In the genomic region with DNA sequence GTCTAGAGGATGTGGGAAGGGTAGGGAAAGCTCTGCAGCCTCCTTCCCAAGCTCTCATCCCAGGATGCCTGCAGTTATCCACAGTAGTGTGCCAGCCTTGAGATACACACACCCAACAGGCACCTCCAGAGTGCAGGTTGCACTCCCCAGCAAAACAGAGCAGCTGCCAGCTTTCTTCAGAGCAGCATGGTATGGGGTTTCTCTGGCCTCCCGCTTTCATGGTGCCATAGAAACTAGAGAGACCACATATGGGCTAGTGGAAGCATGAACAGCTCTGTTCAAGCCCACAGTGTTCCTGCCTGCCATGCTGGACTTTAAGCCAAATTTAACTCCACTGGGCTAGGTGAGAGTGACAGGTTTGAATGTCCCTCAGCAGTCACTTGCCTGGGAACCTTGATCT, we compare ENCODE assay signal across 33 mouse cellular contexts. TPM values are rescaled to one million over a fixed set of nuclear protein-coding genes. Genes with fewer than 3 reads are reported as not detected.
A peak's percentile ranks its signal among the peaks of the same experiment; 100 is the strongest.
DNase-seq lines count a peak whose midpoint lies in the region; ATAC-seq and TF ChIP-seq lines count a peak whose summit lies in the region.
"Had no signal": no experiment of that assay in that cellular context is flagged by ENCODE, and none has a peak within 500 bp of the region (broad histone marks: within the 10 kb centered on the region; RNA-seq: fewer than 3 reads in every experiment).

No protein-coding gene starts in this region.

- H3K4me1 ChIP-seq in forebrain, postnatal 0 days (ENCODE audit: insufficient read depth), result peaks cover 10% of the 10 kb centered on the region
- peaks cover 24% of the 10 kb centered on the region for H3K4me1 ChIP-seq in forebrain, embryonic 16.5 days (replicated peaks; ENCODE audit: control insufficient read depth, insufficient read depth, low read length)
- no peaks in the 10 kb centered on the region for H3K4me1 ChIP-seq in intestine, embryonic 15.5 days (replicated peaks)
- peaks cover 16% of the 10 kb centered on the region for H3K4me1 ChIP-seq in neural tube, embryonic 15.5 days
- H3K4me1 ChIP-seq in liver, embryonic 11.5 days (replicated peaks; ENCODE audit: control insufficient read depth, insufficient read depth, low read length), result no peaks in the 10 kb centered on the region
- H3K4me1 ChIP-seq: limb, embryonic 15.5 days; liver, embryonic 15.5 days; lung, embryonic 15.5 days had no signal

- H3K9me3 ChIP-seq in forebrain, postnatal 0 days (ENCODE audit: low read length), result no peaks in the 10 kb centered on the region
- H3K9me3 ChIP-seq in forebrain, embryonic 16.5 days (ENCODE audit: control insufficient read depth, low read length), result no peaks in the 10 kb centered on the region
- H3K9me3 ChIP-seq in intestine, embryonic 15.5 days, result no peaks in the 10 kb centered on the region
- no peaks in the 10 kb centered on the region for H3K9me3 ChIP-seq in neural tube, embryonic 15.5 days (replicated peaks)
- H3K9me3 ChIP-seq in liver, embryonic 11.5 days (ENCODE audit: control insufficient read depth, low read length), result no peaks in the 10 kb centered on the region
- H3K9me3 ChIP-seq: embryonic facial prominence, embryonic 13.5 days; heart, embryonic 10.5 days; limb, embryonic 15.5 days; liver, embryonic 15.5 days; lung, embryonic 15.5 days had no signal

- H3K36me3 ChIP-seq in forebrain, postnatal 0 days (ENCODE audit: insufficient read depth), result peaks cover 14% of the 10 kb centered on the region
- peaks cover 9% of the 10 kb centered on the region; the same call in 1 of the 2 replicates for H3K36me3 ChIP-seq in forebrain, embryonic 16.5 days (ENCODE audit: control insufficient read depth, insufficient read depth)
- no peaks in the 10 kb centered on the region for H3K36me3 ChIP-seq in intestine, embryonic 15.5 days
- H3K36me3 ChIP-seq in neural tube, embryonic 15.5 days, result peaks cover 16% of the 10 kb centered on the region; the same call in 1 of the 2 replicates
- H3K36me3 ChIP-seq in liver, embryonic 11.5 days (ENCODE audit: control insufficient read depth, insufficient read depth, low read length), result no peaks in the 10 kb centered on the region
- H3K36me3 ChIP-seq: embryonic facial prominence, embryonic 13.5 days; heart, embryonic 10.5 days; limb, embryonic 15.5 days; liver, embryonic 15.5 days; lung, embryonic 15.5 days had no signal

- WGBS in forebrain, postnatal 0 days, result 72% methylated on average over 1 of the region's 1 CpGs
- 59% methylated on average over 1 of the region's 1 CpGs for WGBS in forebrain, embryonic 16.5 days
- WGBS in intestine, embryonic 15.5 days, result 100% methylated on average over 1 of the region's 1 CpGs
- WGBS in neural tube, embryonic 15.5 days, result 88% methylated on average over 1 of the region's 1 CpGs
- whole genome bisulfite sequencing in liver, embryonic 11.5 days, result 95% methylated on average over 1 of the region's 1 CpGs

- H3K4me3 ChIP-seq in forebrain, postnatal 0 days (ENCODE audit: low read depth, low read length), result no peak overlapping the region
- no peak overlapping the region for H3K4me3 ChIP-seq in forebrain, embryonic 16.5 days (replicated peaks; ENCODE audit: low read length)
- H3K4me3 ChIP-seq in layer of hippocampus, adult 2 months, result no peak overlapping the region
- H3K4me3 ChIP-seq in intestine, embryonic 15.5 days (replicated peaks), result no peak overlapping the region
- H3K4me3 ChIP-seq in neural tube, embryonic 15.5 days (replicated peaks), result no peak overlapping the region
- no peak overlapping the region for H3K4me3 ChIP-seq in liver, embryonic 11.5 days (ENCODE audit: low read depth, low read length)
- H3K4me3 ChIP-seq: embryonic facial prominence, embryonic 13.5 days; erythroblast, embryonic 14.5 days; gastrocnemius, adult 2 months; heart, embryonic 10.5 days; limb, embryonic 15.5 days; liver, embryonic 15.5 days; lung, embryonic 15.5 days had no signal

- DNase-seq in forebrain, postnatal 0 days, result no peak
- DNase-seq in layer of hippocampus, adult 2 months (ENCODE audit: low spot score in 2 of 2), result no peak
- no peak for DNase-seq in layer of hippocampus, adult 8-10 months (ENCODE audit: low spot score in 2 of 2)
- DNase-seq in liver, embryonic 11.5 days (ENCODE audit: low spot score), result no peak
- DNase-seq: adrenal gland, adult 2 months; cerebellum, adult 11 months; cerebellum, postnatal 36 days; embryo, embryonic 11 days; gastrocnemius, adult 2 months; heart, postnatal 4 days; kidney, adult 8-10 months; lung, postnatal 4 days; retina, postnatal 1 day; spleen, adult 18-20 months; thymus, adult 2 months had no signal

- H3K27ac ChIP-seq in forebrain, postnatal 0 days (ENCODE audit: low read depth, low read length), result peak overlapping the region; percentile 35
- no peak overlapping the region for H3K27ac ChIP-seq in forebrain, embryonic 16.5 days (ENCODE audit: low read length)
- H3K27ac ChIP-seq in layer of hippocampus, adult 2 months, result peak overlapping the region; percentile 18; the same call in 1 of the 2 replicates
- H3K27ac ChIP-seq in intestine, embryonic 15.5 days, result 0 out of 2 replicates have a peak overlapping the region, but pooled peaks have one; percentile 54
- peak overlapping the region; percentile 29; the same call in 1 of the 2 replicates for H3K27ac ChIP-seq in neural tube, embryonic 15.5 days (replicated peaks)
- H3K27ac ChIP-seq in liver, embryonic 11.5 days (ENCODE audit: low read depth, low read length), result no peak overlapping the region
- H3K27ac ChIP-seq: embryonic facial prominence, embryonic 13.5 days; gastrocnemius, adult 2 months; heart, embryonic 10.5 days; limb, embryonic 15.5 days; liver, embryonic 15.5 days; lung, embryonic 15.5 days had no signal

- no peak overlapping the region for H3K4me2 ChIP-seq in forebrain, postnatal 0 days (ENCODE audit: low read depth)
- H3K4me2 ChIP-seq in forebrain, embryonic 16.5 days (ENCODE audit: low read length), result no peak overlapping the region
- H3K4me2 ChIP-seq in intestine, embryonic 15.5 days (replicated peaks), result no peak overlapping the region
- no peak overlapping the region for H3K4me2 ChIP-seq in neural tube, embryonic 15.5 days
- H3K4me2 ChIP-seq in liver, embryonic 11.5 days, result no peak overlapping the region
- H3K4me2 ChIP-seq: embryonic facial prominence, embryonic 13.5 days; limb, embryonic 15.5 days; liver, embryonic 15.5 days; lung, embryonic 15.5 days had no signal

- H3K27me3 ChIP-seq in forebrain, postnatal 0 days (ENCODE audit: insufficient read depth, low read length), result no peaks in the 10 kb centered on the region
- no peaks in the 10 kb centered on the region for H3K27me3 ChIP-seq in forebrain, embryonic 16.5 days (replicated peaks; ENCODE audit: control insufficient read depth, insufficient read depth, low read length)
- no peaks in the 10 kb centered on the region for H3K27me3 ChIP-seq in intestine, embryonic 15.5 days (replicated peaks)
- H3K27me3 ChIP-seq in neural tube, embryonic 15.5 days (replicated peaks), result no peaks in the 10 kb centered on the region
- H3K27me3 ChIP-seq in liver, embryonic 11.5 days (replicated peaks; ENCODE audit: control insufficient read depth, insufficient read depth, low read length), result no peaks in the 10 kb centered on the region
- H3K27me3 ChIP-seq: embryonic facial prominence, embryonic 13.5 days; limb, embryonic 15.5 days; liver, embryonic 15.5 days; lung, embryonic 15.5 days had no signal

- 0 out of 2 replicates have a peak, but pooled peaks have one; percentile 12 for ATAC-seq in forebrain, postnatal 0 days
- no peak for ATAC-seq in forebrain, embryonic 16.5 days
- no peak for ATAC-seq in intestine, embryonic 15.5 days
- ATAC-seq in neural tube, embryonic 15.5 days (ENCODE audit: low FRiP score), result no peak
- ATAC-seq in liver, embryonic 11.5 days (replicated peaks; ENCODE audit: low FRiP score), result no peak

- H3K9ac ChIP-seq in forebrain, postnatal 0 days, result no peak overlapping the region
- H3K9ac ChIP-seq in forebrain, embryonic 16.5 days (replicated peaks; ENCODE audit: low read depth, low read length), result no peak overlapping the region
- no peak overlapping the region for H3K9ac ChIP-seq in intestine, embryonic 15.5 days
- no peak overlapping the region for H3K9ac ChIP-seq in neural tube, embryonic 15.5 days (replicated peaks)
- H3K9ac ChIP-seq in liver, embryonic 11.5 days (ENCODE audit: low read depth, low read length), result no peak overlapping the region
- H3K9ac ChIP-seq: embryonic facial prominence, embryonic 13.5 days; limb, embryonic 15.5 days; liver, embryonic 15.5 days; lung, embryonic 15.5 days had no signal

- no peak for TF ChIP-seq CTCF in forebrain, postnatal 0 days (IDR thresholded peaks at IDR 0.05; ENCODE audit: low read depth)
- no peak for TF ChIP-seq CTCF in layer of hippocampus, adult 2 months (conservative IDR thresholded peaks at IDR 0.05)

RNA-seq across cellular contexts. Expression of gene Gm4131, which starts 36.1 kb away (rescaled TPM):
- total RNA-seq in forebrain, postnatal 0 days (2014; rRNA removed), result not detected in 2 replicates
- 0.22 TPM in 1 of 2 replicates, not detected in the other for polyA plus RNA-seq in forebrain, postnatal 0 days (2015; fragmentation: Nextera tagmentation; extraction: Ambion mirVana)
- polyA plus RNA-seq in forebrain, embryonic 16.5 days (2015; fragmentation: Nextera tagmentation; extraction: Ambion mirVana), result 0.21 and 0.49 TPM in 2 replicates
- not detected for total RNA-seq in layer of hippocampus, adult 2 months (2021)
- not detected for total RNA-seq in layer of hippocampus, adult 8-10 months (2022)
- not detected in 2 replicates for polyA plus RNA-seq in intestine, embryonic 15.5 days (2015; fragmentation: Nextera tagmentation; extraction: Ambion mirVana)
- polyA plus RNA-seq in neural tube, embryonic 15.5 days (2015; fragmentation: Nextera tagmentation; extraction: Ambion mirVana), result 0.27 TPM in 2 replicates
- not detected in 2 replicates for polyA plus RNA-seq in liver, embryonic 11.5 days (2014; fragmentation: Nextera tagmentation; extraction: Ambion mirVana)
- total RNA-seq: adrenal gland, adult 2 months; adrenal gland, postnatal 4 days; gastrocnemius, adult 2 months; gastrocnemius, postnatal 4 days; heart, postnatal 4 days; layer of hippocampus, adult 18-20 months; left cerebral cortex, adult 18-20 months; left cerebral cortex, postnatal 36 days; megakaryocyte-erythroid progenitor cell, adult 5-6 weeks; MEL had no signal
- polyA plus RNA-seq: adrenal gland, adult 2 months; C2C12; embryonic facial prominence, embryonic 13.5 days; erythroblast, embryonic 14.5 days; heart, embryonic 10.5 days; heart, embryonic 16.5 days; limb, embryonic 15.5 days; liver, embryonic 15.5 days; lung, embryonic 15.5 days; thymus, adult 2 months had no signal

RNA-seq across cellular contexts. Expression of gene Fam124a, which starts 47.3 kb away (rescaled TPM):
- total RNA-seq in forebrain, postnatal 0 days (2014; rRNA removed), result 41.7 and 66.4 TPM in 2 replicates
- 39.6 and 52.3 TPM in 2 replicates for polyA plus RNA-seq in forebrain, postnatal 0 days (2015; fragmentation: Nextera tagmentation; extraction: Ambion mirVana)
- 46.2 and 47.6 TPM in 2 replicates for polyA plus RNA-seq in forebrain, embryonic 16.5 days (2015; fragmentation: Nextera tagmentation; extraction: Ambion mirVana)
- 10 to 100 TPM; 11.5 to 13.1 TPM for total RNA-seq in layer of hippocampus, adult 2 months (2021)
- 10 to 100 TPM; 12.8 to 15.6 (median 13.7) TPM for total RNA-seq in layer of hippocampus, adult 8-10 months (2022)
- polyA plus RNA-seq in intestine, embryonic 15.5 days (2015; fragmentation: Nextera tagmentation; extraction: Ambion mirVana), result 4.5 and 4.6 TPM in 2 replicates
- 58.4 and 71.2 TPM in 2 replicates for polyA plus RNA-seq in neural tube, embryonic 15.5 days (2015; fragmentation: Nextera tagmentation; extraction: Ambion mirVana)
- 2.6 and 2.9 TPM in 2 replicates for polyA plus RNA-seq in liver, embryonic 11.5 days (2014; fragmentation: Nextera tagmentation; extraction: Ambion mirVana)
- total RNA-seq: megakaryocyte-erythroid progenitor cell, adult 5-6 weeks; MEL had no signal
- polyA plus RNA-seq: erythroblast, embryonic 14.5 days had no signal

Comparison
In these comparisons a context has a peak if more than half of its experiments do, and no peak if none do; other contexts are left out.
1. H3K27ac ChIP-seq: peak in forebrain, postnatal 0 days (single experiment), layer of hippocampus, adult 2 months (single experiment), intestine, embryonic 15.5 days (single experiment) and neural tube, embryonic 15.5 days (single experiment); none in forebrain, embryonic 16.5 days (single experiment) and liver, embryonic 11.5 days (single experiment).